Mouse (Mus musculus): ENCODE measurements around the gene Gucy2e. TPM values are rescaled to one million over a fixed set of nuclear protein-coding genes. Genes with fewer than 3 reads are reported as not detected.

Gene Gucy2e
- polyA plus RNA-seq, 1 experiment from 2014 or later: 0.04 TPM

DNA sequence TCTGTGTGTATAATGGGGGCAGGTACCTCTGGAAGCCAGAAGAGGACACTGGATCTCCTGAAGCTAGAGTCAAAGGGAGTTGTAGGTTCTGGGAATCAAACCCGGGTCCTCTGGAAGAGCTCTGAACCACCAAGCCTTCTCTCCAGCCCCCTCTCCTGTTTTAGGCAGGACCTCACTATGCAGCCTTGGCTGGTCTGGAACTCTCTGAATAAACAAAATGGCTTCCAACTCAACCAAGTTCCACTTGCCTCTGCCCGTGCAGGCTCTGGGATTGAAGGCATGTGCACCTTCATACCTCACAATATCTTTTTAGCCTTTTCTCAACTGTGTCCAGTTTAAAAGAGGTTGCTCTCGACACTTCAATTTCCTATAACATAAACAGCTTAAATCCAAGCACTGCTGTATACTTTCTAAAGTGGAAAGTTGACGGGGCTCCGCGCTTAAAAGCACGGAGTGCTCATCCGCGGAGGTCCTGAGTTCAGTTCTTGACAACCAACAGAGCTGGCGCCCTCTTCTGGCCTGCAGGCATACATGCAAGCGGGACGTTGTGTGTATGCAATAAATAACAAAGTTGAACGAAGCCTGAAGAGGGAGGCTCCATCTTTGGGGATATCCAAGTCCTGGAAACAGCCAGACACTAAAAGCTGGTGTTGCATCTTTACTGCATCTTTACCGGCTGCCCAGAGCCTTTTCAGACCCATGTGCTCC lies 14.5 kb upstream of the Gucy2e start:
- WGBS: 56% methylated on average over 14 of the region's 14 CpGs
- H3K4me1 ChIP-seq (replicated peaks; ENCODE audit: control insufficient read depth, insufficient read depth): no peaks in the 10 kb centered on the region
- TF ChIP-seq CTCF (IDR thresholded peaks at IDR 0.05; ENCODE audit: low read depth) (peak; percentile 57), EP300 (optimal IDR thresholded peaks at IDR 0.05) (no peak)
- no peak overlapping the region for H3K4me3 ChIP-seq (ENCODE audit: low read depth, low read length)
- no peaks in the 10 kb centered on the region for H3K9me3 ChIP-seq (ENCODE audit: control insufficient read depth, low read length)
- H3K4me2 ChIP-seq (replicated peaks; ENCODE audit: low read depth): no peak overlapping the region
- ATAC-seq (ENCODE audit: low FRiP score, low TSS enrichment): no peak
- H3K9ac ChIP-seq (ENCODE audit: low read length): no peak overlapping the region
- no peaks in the 10 kb centered on the region for H3K36me3 ChIP-seq (ENCODE audit: control insufficient read depth, insufficient read depth, low read length)
- no peaks in the 10 kb centered on the region for H3K27me3 ChIP-seq (ENCODE audit: control insufficient read depth, insufficient read depth, low read length)
- no peak overlapping the region for H3K27ac ChIP-seq (replicated peaks)
- DNase-seq (ENCODE audit: low spot score): no peak

DNA sequence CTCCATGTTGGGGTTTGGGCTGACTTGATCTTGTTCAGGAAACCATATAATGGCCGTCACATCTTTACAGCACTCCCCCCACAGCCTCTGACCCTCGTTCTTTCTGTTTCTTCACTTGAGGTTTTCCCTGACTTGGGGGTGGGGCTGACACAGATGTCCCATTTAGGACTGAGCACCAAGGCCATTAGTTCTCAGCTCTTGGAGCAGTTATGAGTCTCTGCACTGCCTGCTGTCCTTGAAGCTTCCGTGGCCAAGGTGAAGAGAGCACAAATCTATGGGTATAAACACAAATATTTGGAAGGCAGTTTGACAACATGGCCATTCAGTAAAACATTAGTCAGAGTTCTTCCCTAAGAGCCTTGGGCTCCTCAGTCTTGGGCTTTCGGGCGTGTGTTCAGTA lies 13.3 kb upstream of the Gucy2e start:
- DNase-seq (ENCODE audit: low spot score) (no peak), ATAC-seq (ENCODE audit: low FRiP score, low TSS enrichment) (no peak)
- Histone ChIP-seq H3K27me3 (ENCODE audit: control insufficient read depth, insufficient read depth, low read length) (no peaks in the 10 kb centered on the region), H3K9ac (ENCODE audit: low read length) (no peak overlapping the region), H3K4me3 (ENCODE audit: low read depth, low read length) (no peak overlapping the region), H3K9me3 (ENCODE audit: control insufficient read depth, low read length) (no peaks in the 10 kb centered on the region), H3K4me2 (replicated peaks; ENCODE audit: low read depth) (no peak overlapping the region), H3K4me1 (replicated peaks; ENCODE audit: control insufficient read depth, insufficient read depth) (peaks cover 4% of the 10 kb centered on the region), H3K27ac (replicated peaks) (no peak overlapping the region), H3K36me3 (ENCODE audit: control insufficient read depth, insufficient read depth, low read length) (no peaks in the 10 kb centered on the region)
- 69% methylated on average over 5 of the region's 5 CpGs for WGBS
- TF ChIP-seq CTCF (IDR thresholded peaks at IDR 0.05; ENCODE audit: low read depth): no peak
- TF ChIP-seq EP300 (optimal IDR thresholded peaks at IDR 0.05): no peak

DNA sequence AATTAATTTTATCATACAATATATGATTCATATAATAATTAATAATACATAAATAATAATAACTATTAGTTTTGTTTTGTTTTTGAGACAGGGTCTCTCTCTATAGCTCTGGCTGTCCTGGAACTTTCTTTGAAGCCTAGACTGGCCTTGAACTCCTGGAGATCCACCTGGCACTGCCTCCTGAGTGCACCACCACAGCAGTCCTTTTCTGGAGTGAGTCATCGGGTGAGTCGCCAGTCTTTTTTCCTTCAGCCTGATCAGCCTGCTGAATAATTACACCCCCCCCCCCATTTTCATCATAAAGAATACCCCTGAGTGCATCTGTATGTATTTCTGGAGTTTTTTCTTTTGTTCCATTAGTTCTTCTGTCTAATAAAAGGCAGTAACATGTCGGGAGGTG lies 12.3 kb upstream of the Gucy2e start:
- 70% methylated on average over 3 of the region's 3 CpGs for WGBS

DNA sequence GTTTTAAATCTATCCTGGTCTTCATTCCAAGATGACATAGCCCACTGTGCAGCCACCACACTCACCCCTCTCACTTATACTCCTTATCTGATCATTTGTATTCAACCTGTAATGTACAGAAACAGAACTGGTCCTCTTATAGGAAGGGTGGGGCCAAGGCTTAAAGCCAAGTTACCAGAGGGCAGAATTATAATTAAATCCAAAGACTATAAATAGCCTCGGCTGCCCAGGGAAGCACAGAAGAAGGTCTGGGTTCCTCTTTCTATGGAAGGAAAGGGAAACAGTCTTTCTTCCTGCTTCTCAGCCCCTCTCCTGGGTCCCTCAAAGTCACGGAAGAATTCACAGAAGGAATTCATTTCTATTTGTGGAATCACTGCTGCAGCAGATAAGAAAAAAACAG lies 8.8 kb upstream of the Gucy2e start:
- H3K4me1 ChIP-seq (replicated peaks; ENCODE audit: control insufficient read depth, insufficient read depth): peaks cover 4% of the 10 kb centered on the region
- TF ChIP-seq EP300 (optimal IDR thresholded peaks at IDR 0.05): no peak
- H3K4me3 ChIP-seq (ENCODE audit: low read depth, low read length): peak overlapping the region; percentile 16; the same call in 1 of the 2 replicates
- ATAC-seq (ENCODE audit: low FRiP score, low TSS enrichment) (no peak), DNase-seq (ENCODE audit: low spot score) (no peak)
- H3K27ac ChIP-seq (replicated peaks): peak overlapping the region; percentile 49
- H3K36me3 ChIP-seq (ENCODE audit: control insufficient read depth, insufficient read depth, low read length): no peaks in the 10 kb centered on the region
- peak overlapping the region; percentile 21 for H3K4me2 ChIP-seq (replicated peaks; ENCODE audit: low read depth)
- 13% methylated on average over 2 of the region's 2 CpGs for WGBS
- no peaks in the 10 kb centered on the region for H3K9me3 ChIP-seq (ENCODE audit: control insufficient read depth, low read length)
- H3K27me3 ChIP-seq (ENCODE audit: control insufficient read depth, insufficient read depth, low read length): no peaks in the 10 kb centered on the region
- H3K9ac ChIP-seq (ENCODE audit: low read length): no peak overlapping the region

More for the DNA sequence above, 12.3 kb upstream of the Gucy2e start:
- TF ChIP-seq CTCF (IDR thresholded peaks at IDR 0.05; ENCODE audit: low read depth): no peak
- TF ChIP-seq EP300 (optimal IDR thresholded peaks at IDR 0.05): no peak
- Histone ChIP-seq H3K4me1 (replicated peaks; ENCODE audit: control insufficient read depth, insufficient read depth) (peaks cover 4% of the 10 kb centered on the region), H3K4me2 (replicated peaks; ENCODE audit: low read depth) (no peak overlapping the region), H3K4me3 (ENCODE audit: low read depth, low read length) (no peak overlapping the region), H3K9ac (ENCODE audit: low read length) (no peak overlapping the region), H3K9me3 (ENCODE audit: control insufficient read depth, low read length) (no peaks in the 10 kb centered on the region), H3K27ac (replicated peaks) (no peak overlapping the region), H3K36me3 (ENCODE audit: control insufficient read depth, insufficient read depth, low read length) (no peaks in the 10 kb centered on the region), H3K27me3 (ENCODE audit: control insufficient read depth, insufficient read depth, low read length) (no peaks in the 10 kb centered on the region)
- ATAC-seq (ENCODE audit: low FRiP score, low TSS enrichment) (no peak), DNase-seq (ENCODE audit: low spot score) (no peak)

DNA sequence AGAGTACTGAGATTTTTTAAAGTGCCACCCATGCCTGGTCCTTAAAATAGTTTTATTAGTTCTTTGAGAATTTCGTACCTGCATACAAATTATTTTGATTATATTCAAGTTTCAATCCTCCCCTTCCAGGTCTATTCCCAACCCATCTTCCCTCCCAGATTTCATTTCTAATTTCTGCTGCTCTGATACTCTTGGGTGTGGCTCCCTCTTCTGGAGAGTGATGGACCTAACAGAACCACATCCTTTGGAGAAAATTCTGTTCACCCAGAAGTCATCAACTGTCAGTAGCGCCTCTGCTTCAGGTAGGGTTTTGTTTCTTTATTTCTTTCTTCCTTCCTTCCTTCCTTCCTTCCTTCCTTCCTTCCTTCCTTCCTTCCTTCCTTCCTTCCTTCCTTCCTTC lies 8.1 kb upstream of the Gucy2e start:
- Histone ChIP-seq H3K4me3 (ENCODE audit: low read depth, low read length) (no peak overlapping the region), H3K27ac (replicated peaks) (no peak overlapping the region), H3K4me2 (replicated peaks; ENCODE audit: low read depth) (no peak overlapping the region), H3K9me3 (ENCODE audit: control insufficient read depth, low read length) (no peaks in the 10 kb centered on the region), H3K27me3 (ENCODE audit: control insufficient read depth, insufficient read depth, low read length) (no peaks in the 10 kb centered on the region), H3K9ac (ENCODE audit: low read length) (no peak overlapping the region), H3K4me1 (replicated peaks; ENCODE audit: control insufficient read depth, insufficient read depth) (peaks cover 4% of the 10 kb centered on the region), H3K36me3 (ENCODE audit: control insufficient read depth, insufficient read depth, low read length) (no peaks in the 10 kb centered on the region)
- TF ChIP-seq EP300 (optimal IDR thresholded peaks at IDR 0.05) (no peak), CTCF (IDR thresholded peaks at IDR 0.05; ENCODE audit: low read depth) (peak; percentile 87)
- peak; percentile 38 for DNase-seq (ENCODE audit: low spot score)
- no peak for ATAC-seq (ENCODE audit: low FRiP score, low TSS enrichment)
- WGBS: 21% methylated on average over 2 of the region's 2 CpGs

Measured in stomach, postnatal 0 days (tissue).